Mouse (Mus musculus): ENCODE measurements at regions not wholly inside any gene's neighbourhood (a gene's known extent, or its start where the extent isn't known, plus 50 kb on each side); places are given as distances from the start of the nearest gene placed in this dataset.

GRCm38 (mm10) chrX:19162351-19162750, 318.8 kb downstream of the Tex13c3 start:
- TF ChIP-seq EP300 (optimal IDR thresholded peaks at IDR 0.05) = no peak
- no peak for TF ChIP-seq CTCF (IDR thresholded peaks at IDR 0.05; ENCODE audit: low read depth)

Data from stomach, postnatal 0 days (tissue).